ENCODE assay signal across 8 mouse cellular contexts in the genomic region with DNA sequence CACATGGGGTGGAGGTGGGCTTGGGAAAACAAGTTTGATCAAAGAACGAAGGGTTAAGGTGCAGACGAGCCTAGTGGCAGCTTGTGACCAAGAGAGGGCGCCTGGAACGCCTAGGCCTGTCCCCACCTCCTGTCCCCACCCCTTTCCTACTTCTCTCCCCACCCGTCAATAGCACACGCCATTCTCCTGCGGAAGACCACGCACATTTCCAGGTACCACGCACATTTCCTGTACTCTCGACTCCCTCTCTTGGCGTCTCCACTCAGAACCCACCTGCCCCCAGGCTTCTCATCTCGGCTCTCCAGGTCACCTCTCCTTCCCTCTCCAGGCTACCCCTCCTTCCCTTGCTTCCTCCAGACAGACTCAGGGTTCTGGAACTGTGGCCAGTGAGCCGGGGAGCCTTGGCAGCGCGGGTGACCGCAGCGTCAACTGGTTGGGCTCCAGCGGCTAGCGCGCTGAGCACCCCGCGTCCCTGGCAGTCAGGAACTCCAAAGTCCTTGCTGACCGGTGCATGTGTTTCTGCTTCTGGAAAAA. TPM values are rescaled to one million over a fixed set of nuclear protein-coding genes. Genes with fewer than 3 reads are reported as not detected.
DNase-seq lines count a peak whose midpoint lies in the region; ATAC-seq and TF ChIP-seq lines count a peak whose summit lies in the region.

No protein-coding gene starts in this region.

- H3K4me3 ChIP-seq in thymus, adult 2 months (ENCODE audit: control insufficient read depth, insufficient read depth, low read length): peak overlapping the region; percentile 54
- peak overlapping the region; percentile 55 for H3K4me3 ChIP-seq in cortical plate, adult 2 months (ENCODE audit: insufficient read depth, low read length)
- peak overlapping the region; percentile 50 for H3K4me3 ChIP-seq in intestine, embryonic 15.5 days (replicated peaks)
- H3K4me3 ChIP-seq in limb, embryonic 13.5 days: peak overlapping the region; percentile 68
- peak overlapping the region; percentile 39 for H3K4me3 ChIP-seq in midbrain, embryonic 12.5 days

- no peaks in the 10 kb centered on the region for H3K9me3 ChIP-seq in intestine, embryonic 15.5 days
- H3K9me3 ChIP-seq in limb, embryonic 13.5 days: no peaks in the 10 kb centered on the region
- H3K9me3 ChIP-seq in midbrain, embryonic 12.5 days: no peaks in the 10 kb centered on the region

- no peaks in the 10 kb centered on the region for H3K36me3 ChIP-seq in thymus, adult 2 months (ENCODE audit: control insufficient read depth, insufficient read depth, low read length)
- no peaks in the 10 kb centered on the region for H3K36me3 ChIP-seq in intestine, embryonic 15.5 days
- H3K36me3 ChIP-seq in limb, embryonic 13.5 days: peaks cover 5% of the 10 kb centered on the region
- H3K36me3 ChIP-seq in midbrain, embryonic 12.5 days: no peaks in the 10 kb centered on the region

- peak; percentile 63 for DNase-seq in thymus, adult 2 months
- DNase-seq in thymus, adult 18-20 months: no peak
- peak; percentile 88 for DNase-seq in skeletal muscle tissue, adult 2 months (ENCODE audit: low read depth, low spot score)

- 1% methylated on average over 23 of the region's 23 CpGs for WGBS in thymus, adult 2 months
- under 1% methylated on average over 23 of the region's 23 CpGs for whole genome bisulfite sequencing in intestine, embryonic 15.5 days
- WGBS in limb, embryonic 13.5 days: under 1% methylated on average over 23 of the region's 23 CpGs
- WGBS in midbrain, embryonic 12.5 days: 1% methylated on average over 23 of the region's 23 CpGs

- H3K27me3 ChIP-seq in thymus, adult 2 months (ENCODE audit: control insufficient read depth, insufficient read depth, low read length): no peaks in the 10 kb centered on the region
- H3K27me3 ChIP-seq in intestine, embryonic 15.5 days (replicated peaks): no peaks in the 10 kb centered on the region
- no peaks in the 10 kb centered on the region for H3K27me3 ChIP-seq in limb, embryonic 13.5 days
- no peaks in the 10 kb centered on the region for H3K27me3 ChIP-seq in midbrain, embryonic 12.5 days

- no peak overlapping the region for H3K27ac ChIP-seq in thymus, adult 2 months (ENCODE audit: control insufficient read depth, insufficient read depth, low read length)
- H3K27ac ChIP-seq in cortical plate, adult 2 months (ENCODE audit: insufficient read depth, low read length): peak overlapping the region; percentile 73
- H3K27ac ChIP-seq in intestine, embryonic 15.5 days: peak overlapping the region; percentile 49
- peak overlapping the region; percentile 72; the same call in 1 of the 2 replicates for H3K27ac ChIP-seq in limb, embryonic 13.5 days
- H3K27ac ChIP-seq in midbrain, embryonic 12.5 days (replicated peaks): peak overlapping the region; percentile 43; the same call in 1 of the 2 replicates

- peak overlapping the region; percentile 84 for H3K4me2 ChIP-seq in intestine, embryonic 15.5 days (replicated peaks)
- H3K4me2 ChIP-seq in limb, embryonic 13.5 days (replicated peaks): peak overlapping the region; percentile 83
- H3K4me2 ChIP-seq in midbrain, embryonic 12.5 days (replicated peaks): peak overlapping the region; percentile 58

- H3K9ac ChIP-seq in intestine, embryonic 15.5 days: peak overlapping the region; percentile 53
- H3K9ac ChIP-seq in limb, embryonic 13.5 days: peak overlapping the region; percentile 76
- H3K9ac ChIP-seq in midbrain, embryonic 12.5 days (replicated peaks): peak overlapping the region; percentile 56

- no peak for TF ChIP-seq POLR2A in thymus, adult 2 months (IDR thresholded peaks at IDR 0.05; ENCODE audit: control insufficient read depth, extremely low read depth, insufficient read depth, low read length, poor library complexity)
- TF ChIP-seq POLR2A in cortical plate, adult 2 months (IDR thresholded peaks at IDR 0.05; ENCODE audit: extremely low read depth, insufficient read depth, low read length): peak; percentile 89

- peak; percentile 70 for ATAC-seq in granulocyte monocyte progenitor cell, adult 5-6 weeks (replicated peaks; ENCODE audit: poor library complexity, severe bottlenecking)
- peak; percentile 66 for ATAC-seq in intestine, embryonic 15.5 days
- peak; percentile 48; the same call in 1 of the 2 replicates for ATAC-seq in limb, embryonic 13.5 days (ENCODE audit: low FRiP score, low read depth)
- peak; percentile 48; the same call in 1 of the 2 replicates for ATAC-seq in midbrain, embryonic 12.5 days (ENCODE audit: low FRiP score, low read depth)

- 0 out of 2 replicates have a peak, but pooled peaks have one; percentile 13 for TF ChIP-seq CTCF in thymus, adult 2 months (IDR thresholded peaks at IDR 0.05; ENCODE audit: borderline replicate concordance, control insufficient read depth, extremely low read depth, insufficient read depth, low read length, poor library complexity)
- peak; percentile 65 for TF ChIP-seq CTCF in cortical plate, adult 2 months (IDR thresholded peaks at IDR 0.05; ENCODE audit: extremely low read depth, insufficient read depth, low read length)

- H3K4me1 ChIP-seq in thymus, adult 2 months (replicated peaks; ENCODE audit: control insufficient read depth, insufficient read depth, low read length): peaks cover 27% of the 10 kb centered on the region
- peaks cover 7% of the 10 kb centered on the region; the same call in 1 of the 2 replicates for H3K4me1 ChIP-seq in cortical plate, adult 2 months (ENCODE audit: control insufficient read depth, insufficient read depth, low read length)
- H3K4me1 ChIP-seq in intestine, embryonic 15.5 days (replicated peaks): peaks cover 69% of the 10 kb centered on the region
- peaks cover 73% of the 10 kb centered on the region for H3K4me1 ChIP-seq in limb, embryonic 13.5 days
- H3K4me1 ChIP-seq in midbrain, embryonic 12.5 days: peaks cover 58% of the 10 kb centered on the region

RNA-seq across cellular contexts. Expression of a gene that starts 1.1 kb away (rescaled TPM):
- 18.1 and 19.8 TPM in 2 replicates for polyA plus RNA-seq in thymus, adult 2 months (2012; rRNA removed)
- polyA plus RNA-seq in cortical plate, adult 2 months (2012; rRNA removed): 88.0 and 94.9 TPM in 2 replicates
- total RNA-seq in granulocyte monocyte progenitor cell, adult 5-6 weeks (2014; fragmentation: Nextera tagmentation): 50.3 and 57.3 TPM in 2 replicates
- 26.0 and 27.0 TPM in 2 replicates for total RNA-seq in granulocyte monocyte progenitor cell, adult 5-6 weeks (2017)
- 49.1 and 51.0 TPM in 2 replicates for polyA plus RNA-seq in intestine, embryonic 15.5 days (2015; fragmentation: Nextera tagmentation; extraction: Ambion mirVana)
- polyA plus RNA-seq in limb, embryonic 13.5 days (2015; fragmentation: Nextera tagmentation; extraction: Ambion mirVana): 73.3 and 75.5 TPM in 2 replicates
- 34.1 and 36.5 TPM in 2 replicates for polyA plus RNA-seq in midbrain, embryonic 12.5 days (2016; fragmentation: Nextera tagmentation; extraction: Ambion mirVana)

RNA-seq across cellular contexts. Expression of a gene that starts 1.3 kb away (rescaled TPM):
- polyA plus RNA-seq in thymus, adult 2 months (2012; rRNA removed): 21.6 and 29.3 TPM in 2 replicates
- 37.9 and 42.8 TPM in 2 replicates for polyA plus RNA-seq in cortical plate, adult 2 months (2012; rRNA removed)
- total RNA-seq in granulocyte monocyte progenitor cell, adult 5-6 weeks (2014; fragmentation: Nextera tagmentation): 17.5 and 26.1 TPM in 2 replicates
- 5.7 and 7.2 TPM in 2 replicates for total RNA-seq in granulocyte monocyte progenitor cell, adult 5-6 weeks (2017)
- 25.4 and 31.8 TPM in 2 replicates for polyA plus RNA-seq in intestine, embryonic 15.5 days (2015; fragmentation: Nextera tagmentation; extraction: Ambion mirVana)
- polyA plus RNA-seq in limb, embryonic 13.5 days (2015; fragmentation: Nextera tagmentation; extraction: Ambion mirVana): 20.1 and 20.5 TPM in 2 replicates
- polyA plus RNA-seq in midbrain, embryonic 12.5 days (2016; fragmentation: Nextera tagmentation; extraction: Ambion mirVana): 4.2 and 4.7 TPM in 2 replicates

RNA-seq across cellular contexts. Expression of a gene that starts 4.5 kb away (rescaled TPM):
- polyA plus RNA-seq in thymus, adult 2 months (2012; rRNA removed): 45.1 and 59.9 TPM in 2 replicates
- polyA plus RNA-seq in cortical plate, adult 2 months (2012; rRNA removed): 304 and 306 TPM in 2 replicates
- total RNA-seq in granulocyte monocyte progenitor cell, adult 5-6 weeks (2014; fragmentation: Nextera tagmentation): 4.5 TPM in 2 replicates
- 1.2 and 3.6 TPM in 2 replicates for total RNA-seq in granulocyte monocyte progenitor cell, adult 5-6 weeks (2017)
- 43.7 and 49.5 TPM in 2 replicates for polyA plus RNA-seq in intestine, embryonic 15.5 days (2015; fragmentation: Nextera tagmentation; extraction: Ambion mirVana)
- 129 and 137 TPM in 2 replicates for polyA plus RNA-seq in limb, embryonic 13.5 days (2015; fragmentation: Nextera tagmentation; extraction: Ambion mirVana)
- polyA plus RNA-seq in midbrain, embryonic 12.5 days (2016; fragmentation: Nextera tagmentation; extraction: Ambion mirVana): 343 and 348 TPM in 2 replicates

RNA-seq across cellular contexts. Expression of a gene that starts 10.4 kb away (rescaled TPM):
- polyA plus RNA-seq in thymus, adult 2 months (2012; rRNA removed): 11.0 and 12.5 TPM in 2 replicates
- 10.7 and 12.1 TPM in 2 replicates for polyA plus RNA-seq in cortical plate, adult 2 months (2012; rRNA removed)
- 35.0 and 41.7 TPM in 2 replicates for total RNA-seq in granulocyte monocyte progenitor cell, adult 5-6 weeks (2014; fragmentation: Nextera tagmentation)
- 34.2 and 54.3 TPM in 2 replicates for total RNA-seq in granulocyte monocyte progenitor cell, adult 5-6 weeks (2017)
- polyA plus RNA-seq in intestine, embryonic 15.5 days (2015; fragmentation: Nextera tagmentation; extraction: Ambion mirVana): 47.7 and 48.7 TPM in 2 replicates
- 48.2 and 51.2 TPM in 2 replicates for polyA plus RNA-seq in limb, embryonic 13.5 days (2015; fragmentation: Nextera tagmentation; extraction: Ambion mirVana)
- 30.1 and 30.5 TPM in 2 replicates for polyA plus RNA-seq in midbrain, embryonic 12.5 days (2016; fragmentation: Nextera tagmentation; extraction: Ambion mirVana)

RNA-seq across cellular contexts. Expression of a gene that starts 17.2 kb away (rescaled TPM):
- polyA plus RNA-seq in thymus, adult 2 months (2012; rRNA removed): 0.31 and 0.47 TPM in 2 replicates
- 18.7 and 19.0 TPM in 2 replicates for polyA plus RNA-seq in cortical plate, adult 2 months (2012; rRNA removed)
- not detected in 2 replicates for total RNA-seq in granulocyte monocyte progenitor cell, adult 5-6 weeks (2014; fragmentation: Nextera tagmentation)
- not detected in 2 replicates for total RNA-seq in granulocyte monocyte progenitor cell, adult 5-6 weeks (2017)
- 0.20 and 0.45 TPM in 2 replicates for polyA plus RNA-seq in intestine, embryonic 15.5 days (2015; fragmentation: Nextera tagmentation; extraction: Ambion mirVana)
- 0.57 and 1.0 TPM in 2 replicates for polyA plus RNA-seq in limb, embryonic 13.5 days (2015; fragmentation: Nextera tagmentation; extraction: Ambion mirVana)
- polyA plus RNA-seq in midbrain, embryonic 12.5 days (2016; fragmentation: Nextera tagmentation; extraction: Ambion mirVana): 0.71 and 0.79 TPM in 2 replicates

Comparison
In these comparisons a context has a peak if more than half of its experiments do, and no peak if none do; other contexts are left out.
1. DNase-seq: peak in thymus, adult 2 months (single experiment) and skeletal muscle tissue, adult 2 months (single experiment); none in thymus, adult 18-20 months (0 of 2).
2. Peak in every context shown above with its lines, with median percentiles within 50 percentile points of each other: H3K4me3 ChIP-seq, ATAC-seq, H3K4me2 ChIP-seq and H3K9ac ChIP-seq.